Mouse (Mus musculus) embryonic facial prominence, embryonic 11.5 days (tissue): ENCODE results near the gene Ints7. TPM values are rescaled to one million over a fixed set of nuclear protein-coding genes. Genes with fewer than 3 reads are reported as not detected.

ENCODE experiments used
- ATAC-seq: fragments of 200-750 bp; cut with Nextera tagmentation; replicated peaks from 2 replicates; pipeline ENCODE4 v1.8.0; 2017; ENCODE audit warnings: low read depth; ENCODE audit not compliant: insufficient number of reproducible peaks, low FRiP score, low TSS enrichment
- DNase-seq: peaks from one replicate; pipeline ENCODE4 v3.0.0-alpha.2; 2015; ENCODE audit warnings: low spot score
- H3K27ac ChIP-seq: fragments of 300-500 bp; sonication (generic); replicated peaks from 2 replicates; pipeline ENCODE4 v1.5.1; 2014; ENCODE audit warnings: mild to moderate bottlenecking, low read depth, low read length, control low read depth
- H3K27me3 ChIP-seq: fragments of 300-500 bp; sonication (generic); 2 replicates; pipeline ENCODE4 v1.6.1; 2014; ENCODE audit warnings: mild to moderate bottlenecking, low read length, moderate library complexity, mixed read lengths; ENCODE audit not compliant: control insufficient read depth, insufficient read depth
- H3K36me3 ChIP-seq: fragments of 300-500 bp; sonication (generic); replicated peaks from 2 replicates; pipeline ENCODE4 v1.6.1; 2014; ENCODE audit warnings: low read depth, mild to moderate bottlenecking, low read length, moderate library complexity, mixed read lengths; ENCODE audit not compliant: control insufficient read depth, insufficient read depth
- H3K4me1 ChIP-seq: fragments of 300-500 bp; sonication (generic); 2 replicates; pipeline ENCODE4 v1.6.1; 2014; ENCODE audit warnings: low read length, mixed read lengths; ENCODE audit not compliant: control insufficient read depth, insufficient read depth
- H3K4me2 ChIP-seq: fragments of 300-500 bp; sonication (generic); 2 replicates; pipeline ENCODE4 v1.6.1; 2014; ENCODE audit warnings: low read depth, mild to moderate bottlenecking, control low read depth, low read length, moderate library complexity
- H3K4me3 ChIP-seq: fragments of 300-500 bp; sonication (generic); 2 replicates; pipeline ENCODE4 v1.5.1; 2014; ENCODE audit warnings: low read depth, low read length, control low read depth
- H3K9ac ChIP-seq: fragments of 300-500 bp; sonication (generic); replicated peaks from 2 replicates; pipeline ENCODE4 v1.6.1; 2014; ENCODE audit warnings: mild to moderate bottlenecking, control low read depth, low read length
- H3K9me3 ChIP-seq: fragments of 300-500 bp; sonication (generic); replicated peaks from 2 replicates; pipeline ENCODE4 v1.6.1; 2016; ENCODE audit warnings: mild to moderate bottlenecking, low read length, inconsistent platforms, mixed read lengths; ENCODE audit not compliant: control insufficient read depth
- WGBS: fragments of 180-500 bp; shearing (Covaris S2); extraction: QIAGEN DNeasy Blood & Tissue Kit; methylation state at CpG from one replicate; pipeline ENCODE4 v1.1.7; 2014; 5-methylcytosine and 5-hydroxymethylcytosine counted together
- polyA plus RNA-seq: library from polyadenylated mRNA; unstranded; fragments of >200 nt; fragmentation: Nextera tagmentation; extraction: Ambion mirVana; gene quantifications from 2 replicates; pipeline ENCODE4 v1.2.1, GENCODE M21; 2014

Ints7 gene
- polyA plus RNA-seq, 1 experiment from 2014 or later, result 53.4 TPM

DNA sequence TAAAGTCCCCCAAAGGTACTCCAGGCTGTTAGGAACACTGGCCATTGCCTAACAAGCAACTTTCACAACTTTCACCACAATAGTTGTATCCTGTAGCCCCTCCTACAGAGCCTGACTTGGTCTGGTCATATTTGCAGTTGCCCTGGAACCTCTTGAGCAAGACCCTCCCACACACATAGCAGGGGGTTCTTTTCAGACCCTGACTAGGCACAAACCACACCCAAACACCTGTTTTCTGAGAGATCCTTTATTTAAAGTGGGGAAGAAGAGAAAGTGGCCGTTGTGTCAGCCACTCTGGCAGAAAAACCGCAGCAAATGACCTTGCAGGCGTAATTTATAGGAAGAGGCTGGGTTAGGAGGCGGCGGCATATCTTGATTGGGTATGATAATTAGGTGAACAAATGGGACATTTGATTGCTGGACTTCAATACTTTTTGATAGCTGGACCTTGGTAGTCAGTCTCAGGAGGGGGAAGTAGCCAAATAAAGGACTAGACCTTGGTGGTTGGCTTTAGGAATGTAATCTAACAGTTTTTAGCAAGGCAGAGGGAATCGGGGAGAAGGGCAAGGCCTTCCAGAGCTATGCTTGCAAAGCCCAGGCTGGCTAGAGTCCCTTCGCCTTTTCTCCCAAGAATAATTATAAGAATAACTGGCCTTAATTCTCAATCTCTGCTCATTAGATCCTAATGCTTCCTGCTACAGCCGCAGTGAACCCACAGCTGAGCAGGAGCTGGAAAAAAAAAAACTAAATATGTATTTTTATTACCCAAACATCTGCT, 85.8 kb downstream of the Ints7 start:
- Histone ChIP-seq H3K4me2 (no peak overlapping the region), H3K27ac (no peak overlapping the region), H3K4me3 (no peak overlapping the region), H3K27me3 (no peaks in the 10 kb centered on the region), H3K36me3 (no peaks in the 10 kb centered on the region), H3K4me1 (no peaks in the 10 kb centered on the region), H3K9ac (no peak overlapping the region), H3K9me3 (no peaks in the 10 kb centered on the region)
- DNase-seq (no peak), ATAC-seq (no peak)
- 76% methylated on average over 8 of the region's 8 CpGs for WGBS

DNA sequence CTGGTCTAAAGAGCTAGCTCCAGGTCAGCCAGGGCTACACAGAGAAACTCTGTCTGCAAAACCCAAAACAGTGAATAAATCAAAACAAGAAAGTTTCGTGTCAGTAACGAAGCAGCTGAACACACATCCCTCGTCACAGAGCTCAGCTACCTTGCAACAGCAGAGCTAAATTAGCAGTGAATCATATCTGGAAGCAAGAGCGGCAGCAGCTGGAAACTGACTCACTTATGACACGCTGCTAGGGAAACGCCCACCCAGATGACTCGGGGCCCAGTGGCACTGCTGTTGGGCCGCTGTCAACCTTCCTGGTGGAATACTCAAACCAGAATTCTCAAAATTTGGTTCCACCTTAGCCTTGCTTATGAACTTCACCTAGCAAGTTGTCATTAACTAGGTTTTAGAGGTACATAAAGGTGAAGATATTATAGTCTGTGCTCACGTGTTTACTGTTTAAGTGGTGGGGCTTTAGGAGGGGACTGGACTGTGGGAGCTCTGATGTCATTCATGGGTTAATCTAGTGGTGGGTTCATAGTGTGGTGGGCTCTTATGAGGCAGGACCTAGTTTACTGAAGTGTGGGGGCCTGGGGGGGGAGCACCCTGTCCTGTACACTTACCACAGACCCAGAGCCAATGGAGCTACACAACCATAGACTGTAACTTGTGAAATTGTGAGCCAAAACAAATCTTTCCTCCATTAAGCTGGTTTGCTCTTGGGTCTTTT, 86.9 kb downstream of the Ints7 start:
- H3K9me3 ChIP-seq, result no peaks in the 10 kb centered on the region
- no peak overlapping the region for H3K4me3 ChIP-seq
- no peak overlapping the region for H3K27ac ChIP-seq
- H3K4me2 ChIP-seq, result no peak overlapping the region
- no peaks in the 10 kb centered on the region for H3K27me3 ChIP-seq
- no peaks in the 10 kb centered on the region for H3K4me1 ChIP-seq
- peak; percentile 12 for DNase-seq
- no peak for ATAC-seq
- H3K9ac ChIP-seq, result no peak overlapping the region
- no peaks in the 10 kb centered on the region for H3K36me3 ChIP-seq
- WGBS, result 65% methylated on average over 9 of the region's 9 CpGs

DNA sequence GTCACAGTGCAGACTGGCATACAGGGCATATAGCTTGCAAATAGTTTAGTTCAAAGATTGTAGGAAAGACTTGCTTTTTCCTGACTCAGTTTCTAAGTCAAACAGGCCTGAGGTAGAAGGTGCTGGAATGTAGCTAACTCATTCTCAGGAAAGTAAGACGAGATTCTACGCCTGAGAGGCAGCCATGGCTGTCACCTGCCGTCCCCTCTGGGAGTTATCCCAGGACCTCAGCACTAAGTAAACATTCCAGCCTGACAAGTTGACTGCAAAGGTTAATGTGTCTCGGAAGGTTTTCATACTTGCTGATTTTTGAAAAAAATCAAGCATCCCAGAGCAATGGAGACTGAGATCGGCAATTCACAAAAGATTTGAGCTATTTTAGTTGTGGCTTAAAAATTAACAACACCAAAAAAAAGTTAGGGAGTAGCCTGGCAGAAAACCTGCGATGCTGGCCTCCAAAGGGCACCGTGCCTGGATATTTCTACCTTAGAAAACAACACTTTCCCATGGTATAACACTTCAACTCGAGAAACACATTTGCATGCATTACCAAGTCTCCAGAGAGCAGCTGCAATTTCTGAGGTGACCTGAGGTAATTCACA, 87.6 kb downstream of the Ints7 start:
- Histone ChIP-seq H3K9ac (no peak overlapping the region), H3K4me1 (no peaks in the 10 kb centered on the region), H3K27ac (no peak overlapping the region), H3K27me3 (no peaks in the 10 kb centered on the region), H3K4me3 (no peak overlapping the region), H3K36me3 (no peaks in the 10 kb centered on the region), H3K4me2 (no peak overlapping the region), H3K9me3 (no peaks in the 10 kb centered on the region)
- no peak for DNase-seq
- 40% methylated on average over 8 of the region's 8 CpGs for WGBS
- ATAC-seq, result no peak

- Histone ChIP-seq H3K9ac (no peak overlapping the region), H3K9me3 (no peaks in the 10 kb centered on the region), H3K27ac (no peak overlapping the region), H3K4me2 (no peak overlapping the region), H3K27me3 (no peaks in the 10 kb centered on the region), H3K4me1 (no peaks in the 10 kb centered on the region), H3K4me3 (no peak overlapping the region), H3K36me3 (no peaks in the 10 kb centered on the region)
- DNase-seq (no peak), ATAC-seq (no peak)
- WGBS, result 84% methylated on average over 6 of the region's 6 CpGs
These were observed 88.2 kb downstream of the Ints7 start for GRCm38 (mm10) chr1:191663603-191664002.

DNA sequence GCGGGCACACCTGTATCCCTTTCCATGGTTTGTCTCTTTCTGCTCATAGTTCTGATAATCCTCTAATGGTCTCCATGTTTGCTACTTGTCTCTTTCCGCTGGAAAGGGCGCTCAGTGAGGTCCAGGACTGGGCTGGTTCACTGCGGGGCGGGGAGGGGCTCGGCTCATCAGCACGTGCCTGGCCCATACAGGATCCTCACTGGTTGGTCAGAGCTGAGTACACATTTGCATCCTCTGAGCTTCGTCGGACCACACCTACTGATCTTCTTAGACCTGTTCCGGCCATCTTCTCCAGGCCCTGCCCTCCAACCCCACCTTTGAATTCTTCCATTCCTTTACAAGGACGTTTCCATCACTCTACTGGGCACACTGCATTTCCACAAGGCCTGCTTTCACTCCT, 90.9 kb downstream of the Ints7 start:
- 81% methylated on average over 11 of the region's 11 CpGs for WGBS
- no peak overlapping the region for H3K9ac ChIP-seq
- ATAC-seq, result no peak
- H3K36me3 ChIP-seq, result no peaks in the 10 kb centered on the region
- no peak for DNase-seq
- no peaks in the 10 kb centered on the region for H3K9me3 ChIP-seq
- H3K27me3 ChIP-seq, result no peaks in the 10 kb centered on the region
- no peak overlapping the region for H3K4me2 ChIP-seq
- no peak overlapping the region for H3K4me3 ChIP-seq
- H3K4me1 ChIP-seq, result no peaks in the 10 kb centered on the region
- no peak overlapping the region for H3K27ac ChIP-seq

DNA sequence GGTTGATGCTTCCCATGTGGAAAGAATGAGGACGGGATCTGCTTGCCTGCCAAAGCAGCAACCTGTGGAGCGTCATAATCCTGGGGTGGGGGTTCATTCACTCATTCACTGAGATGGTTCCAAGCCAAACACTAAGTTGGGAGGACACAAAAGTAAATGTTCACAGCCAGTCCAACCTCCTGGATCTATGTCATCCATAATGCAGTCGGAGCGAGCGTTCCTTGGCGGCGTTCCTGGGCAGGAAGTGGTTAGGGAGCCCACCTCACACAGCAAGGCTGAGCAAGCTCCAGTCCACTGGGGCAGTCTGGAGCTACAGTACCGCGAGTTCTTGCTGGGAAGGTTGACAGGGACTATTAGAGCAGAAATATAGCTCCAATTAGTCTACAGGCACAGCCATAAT, 92.6 kb downstream of the Ints7 start:
- no peak for DNase-seq
- WGBS, result 88% methylated on average over 9 of the region's 9 CpGs
- no peak overlapping the region for H3K9ac ChIP-seq
- no peak overlapping the region for H3K4me2 ChIP-seq
- H3K27me3 ChIP-seq, result no peaks in the 10 kb centered on the region
- no peaks in the 10 kb centered on the region for H3K9me3 ChIP-seq
- H3K4me1 ChIP-seq, result no peaks in the 10 kb centered on the region
- no peak overlapping the region for H3K27ac ChIP-seq
- no peaks in the 10 kb centered on the region for H3K36me3 ChIP-seq
- no peak overlapping the region for H3K4me3 ChIP-seq
- ATAC-seq, result no peak

Other genes with a start within 250 kb of the Ints7 start
- 29.6 and 30.8 TPM in 2 replicates for gene Tmem206, start 249.7 kb upstream of the Ints7 start, polyA plus RNA-seq
- 18.8 and 24.8 TPM in 2 replicates for gene Ppp2r5a, start 172.4 kb upstream of the Ints7 start, polyA plus RNA-seq
- gene Dtl, start 92 bp upstream of the Ints7 start, polyA plus RNA-seq, result 77.1 and 81.8 TPM in 2 replicates
- 34.1 and 34.9 TPM in 2 replicates for gene Lpgat1, start 142.2 kb downstream of the Ints7 start, polyA plus RNA-seq
- 43.9 and 44.5 TPM in 2 replicates for gene Nek2, start 245.8 kb downstream of the Ints7 start, polyA plus RNA-seq